Mouse (Mus musculus) limb, embryonic 15.5 days (tissue): Measurements from ENCODE around the gene Gm42674. TPM values are rescaled to one million over a fixed set of nuclear protein-coding genes. Genes with fewer than 3 reads are reported as not detected.
A peak's percentile ranks its signal among the peaks of the same experiment; 100 is the strongest.

Source experiments
- ATAC-seq: fragments of 200-750 bp; cut with Nextera tagmentation; 2 replicates; pipeline ENCODE4 v1.8.0; 2017; ENCODE audit warnings: low read depth, moderate TSS enrichment; ENCODE audit not compliant: insufficient number of reproducible peaks, low FRiP score, low TSS enrichment
- H3K27ac ChIP-seq: fragments of 300-500 bp; sonication (generic); 2 replicates; pipeline ENCODE4 v1.5.1; 2015; ENCODE audit warnings: moderate library complexity, mild to moderate bottlenecking, inconsistent platforms
- H3K27me3 ChIP-seq: fragments of 300-500 bp; sonication (generic); 2 replicates; pipeline ENCODE4 v1.6.1; 2015; ENCODE audit warnings: inconsistent platforms
- H3K36me3 ChIP-seq: fragments of 300-500 bp; sonication (generic); 2 replicates; pipeline ENCODE4 v1.6.1; 2015; ENCODE audit warnings: inconsistent platforms
- H3K4me1 ChIP-seq: fragments of 300-500 bp; sonication (generic); 2 replicates; pipeline ENCODE4 v1.6.1; 2015; ENCODE audit warnings: inconsistent platforms
- H3K4me2 ChIP-seq: fragments of 300-500 bp; sonication (generic); 2 replicates; pipeline ENCODE4 v1.6.1; 2015; ENCODE audit warnings: mild to moderate bottlenecking, inconsistent platforms
- H3K4me3 ChIP-seq: fragments of 300-500 bp; sonication (generic); 2 replicates; pipeline ENCODE4 v1.5.1; 2015; ENCODE audit warnings: mild to moderate bottlenecking, inconsistent platforms
- H3K9ac ChIP-seq: fragments of 300-500 bp; sonication (generic); 2 replicates; pipeline ENCODE4 v1.6.1; 2015; ENCODE audit warnings: inconsistent platforms
- H3K9me3 ChIP-seq: fragments of 300-500 bp; sonication (generic); 2 replicates; pipeline ENCODE4 v1.6.1; 2016; ENCODE audit warnings: inconsistent platforms
- WGBS: fragments of 180-500 bp; shearing (Covaris S2); methylation state at CpG from one replicate; pipeline ENCODE4 v1.1.7; 2015; 5-methylcytosine and 5-hydroxymethylcytosine counted together
- polyA plus RNA-seq: library from polyadenylated mRNA; unstranded; fragments of >200 nt; fragmentation: Nextera tagmentation; extraction: Ambion mirVana; gene quantifications from 2 replicates; pipeline ENCODE4 v1.2.1, GENCODE M21; 2015

Gm42674 gene
- polyA plus RNA-seq, 1 experiment from 2014 or later, result not detected

- no peak for ATAC-seq
- Histone ChIP-seq H3K9me3 (no peaks in the 10 kb centered on the region), H3K4me2 (no peak overlapping the region), H3K4me3 (no peak overlapping the region), H3K9ac (no peak overlapping the region), H3K4me1 (peaks cover 39% of the 10 kb centered on the region), H3K36me3 (no peaks in the 10 kb centered on the region), H3K27me3 (no peaks in the 10 kb centered on the region), H3K27ac (0 out of 2 replicates have a peak overlapping the region, but pooled peaks have one; percentile 39)
- 56% methylated on average over 6 of the region's 6 CpGs for WGBS
These were observed 1.7 kb upstream of the Gm42674 start for GRCm38 (mm10) chr3:90600036-90600435.

GRCm38 (mm10) chr3:90600458-90601195 lies 1.1 kb upstream of the Gm42674 start:
- Histone ChIP-seq H3K4me3 (no peak overlapping the region), H3K27ac (peak overlapping the region; percentile 39; the same call in 1 of the 2 replicates), H3K4me2 (no peak overlapping the region), H3K36me3 (no peaks in the 10 kb centered on the region), H3K4me1 (peaks cover 45% of the 10 kb centered on the region), H3K9me3 (no peaks in the 10 kb centered on the region), H3K9ac (no peak overlapping the region), H3K27me3 (no peaks in the 10 kb centered on the region)
- no peak for ATAC-seq
- 70% methylated on average over 8 of the region's 8 CpGs for WGBS

- WGBS, result 22% methylated on average over 3 of the region's 3 CpGs
- Histone ChIP-seq H3K27me3 (no peaks in the 10 kb centered on the region), H3K27ac (peak within 1 kb of the TSS; percentile 91), H3K4me2 (no peak within 1 kb of the TSS), H3K9me3 (no peaks in the 10 kb centered on the region), H3K4me1 (peaks cover 60% of the 10 kb centered on the region), H3K9ac (no peak within 1 kb of the TSS), H3K4me3 (no peak within 1 kb of the TSS), H3K36me3 (no peaks in the 10 kb centered on the region)
- ATAC-seq, result peak; percentile 54; the same call in 1 of the 2 replicates
These were observed 1.9 kb downstream of the Gm42674 start, which contains the start of gene S100a4 for GRCm38 (mm10) chr3:90603623-90604022. Gene S100a4, plus strand, starts transcription at chr3:90603771.

GRCm38 (mm10) chr3:90604416-90604815 lies 2.7 kb downstream of the Gm42674 start:
- WGBS, result 3% methylated on average over 4 of the region's 4 CpGs
- ATAC-seq, result peak; percentile 64

GRCm38 (mm10) chr3:90605049-90605448 lies 3.3 kb downstream of the Gm42674 start:
- WGBS, result 72% methylated on average over 3 of the region's 3 CpGs
- ATAC-seq, result no peak

More at GRCm38 (mm10) chr3:90604416-90604815, 2.7 kb downstream of the Gm42674 start:
- no peaks in the 10 kb centered on the region for H3K9me3 ChIP-seq
- no peak overlapping the region for H3K4me3 ChIP-seq
- H3K4me1 ChIP-seq, result peaks cover 60% of the 10 kb centered on the region
- peak overlapping the region; percentile 91 for H3K27ac ChIP-seq
- no peaks in the 10 kb centered on the region for H3K36me3 ChIP-seq
- H3K9ac ChIP-seq, result no peak overlapping the region
- no peaks in the 10 kb centered on the region for H3K27me3 ChIP-seq
- H3K4me2 ChIP-seq, result no peak overlapping the region

GRCm38 (mm10) chr3:90605736-90606135 lies 4.0 kb downstream of the Gm42674 start:
- H3K27ac ChIP-seq, result peak overlapping the region; percentile 91
- peaks cover 51% of the 10 kb centered on the region for H3K4me1 ChIP-seq
- H3K9ac ChIP-seq, result no peak overlapping the region
- H3K27me3 ChIP-seq, result no peaks in the 10 kb centered on the region
- WGBS, result 45% methylated on average over 2 of the region's 2 CpGs
- H3K4me2 ChIP-seq, result no peak overlapping the region
- no peaks in the 10 kb centered on the region for H3K9me3 ChIP-seq
- H3K4me3 ChIP-seq, result no peak overlapping the region
- H3K36me3 ChIP-seq, result no peaks in the 10 kb centered on the region
- no peak for ATAC-seq

More at GRCm38 (mm10) chr3:90605049-90605448, 3.3 kb downstream of the Gm42674 start:
- Histone ChIP-seq H3K27ac (peak overlapping the region; percentile 91), H3K4me2 (no peak overlapping the region), H3K4me1 (peaks cover 58% of the 10 kb centered on the region), H3K9ac (no peak overlapping the region), H3K27me3 (no peaks in the 10 kb centered on the region), H3K9me3 (no peaks in the 10 kb centered on the region), H3K36me3 (no peaks in the 10 kb centered on the region), H3K4me3 (no peak overlapping the region)

- no peaks in the 10 kb centered on the region for H3K36me3 ChIP-seq
- no peak overlapping the region for H3K9ac ChIP-seq
- no peaks in the 10 kb centered on the region for H3K9me3 ChIP-seq
- H3K4me3 ChIP-seq, result no peak overlapping the region
- H3K4me2 ChIP-seq, result no peak overlapping the region
- no peaks in the 10 kb centered on the region for H3K27me3 ChIP-seq
- H3K27ac ChIP-seq, result peak overlapping the region; percentile 91
- peak; percentile 62; the same call in 1 of the 2 replicates for ATAC-seq
- peaks cover 46% of the 10 kb centered on the region for H3K4me1 ChIP-seq
- whole genome bisulfite sequencing, result 55% methylated on average over 6 of the region's 6 CpGs
These were observed 4.5 kb downstream of the Gm42674 start for GRCm38 (mm10) chr3:90606185-90606584.

GRCm38 (mm10) chr3:90607361-90607760 lies 5.7 kb downstream of the Gm42674 start:
- peaks cover 39% of the 10 kb centered on the region for H3K4me1 ChIP-seq
- no peak overlapping the region for H3K4me2 ChIP-seq
- H3K36me3 ChIP-seq, result no peaks in the 10 kb centered on the region
- H3K4me3 ChIP-seq, result no peak overlapping the region
- no peak overlapping the region for H3K9ac ChIP-seq
- H3K9me3 ChIP-seq, result no peaks in the 10 kb centered on the region
- peak overlapping the region; percentile 57 for H3K27ac ChIP-seq
- no peaks in the 10 kb centered on the region for H3K27me3 ChIP-seq
- ATAC-seq, result no peak
- 82% methylated on average over 3 of the region's 3 CpGs for WGBS

- WGBS, result 61% methylated on average over 3 of the region's 3 CpGs
- Histone ChIP-seq H3K9me3 (no peaks in the 10 kb centered on the region), H3K4me2 (no peak within 1 kb of the TSS), H3K27me3 (no peaks in the 10 kb centered on the region), H3K4me3 (no peak within 1 kb of the TSS), H3K4me1 (peaks cover 43% of the 10 kb centered on the region), H3K36me3 (no peaks in the 10 kb centered on the region), H3K9ac (no peak within 1 kb of the TSS), H3K27ac (peak within 1 kb of the TSS; percentile 57)
- ATAC-seq, result no peak
These were observed 6.5 kb downstream of the Gm42674 start, which contains the start of gene S100a5 for GRCm38 (mm10) chr3:90608223-90608622. Gene S100a5, plus strand, starts transcription at chr3:90608523.

- Histone ChIP-seq H3K4me1 (peaks cover 45% of the 10 kb centered on the region), H3K36me3 (no peaks in the 10 kb centered on the region), H3K9me3 (no peaks in the 10 kb centered on the region), H3K4me3 (no peak overlapping the region), H3K9ac (no peak overlapping the region), H3K4me2 (no peak overlapping the region), H3K27ac (no peak overlapping the region), H3K27me3 (no peaks in the 10 kb centered on the region)
- no peak for ATAC-seq
These were observed 7.4 kb downstream of the Gm42674 start for GRCm38 (mm10) chr3:90609102-90609501.

GRCm38 (mm10) chr3:90611494-90611893 lies 9.8 kb downstream of the Gm42674 start:
- no peaks in the 10 kb centered on the region for H3K9me3 ChIP-seq
- no peak overlapping the region for H3K9ac ChIP-seq
- no peaks in the 10 kb centered on the region for H3K27me3 ChIP-seq
- H3K4me3 ChIP-seq, result no peak overlapping the region
- H3K4me2 ChIP-seq, result no peak overlapping the region
- WGBS, result 88% methylated on average over 3 of the region's 3 CpGs
- H3K27ac ChIP-seq, result no peak overlapping the region
- no peaks in the 10 kb centered on the region for H3K36me3 ChIP-seq
- no peak for ATAC-seq
- H3K4me1 ChIP-seq, result peaks cover 39% of the 10 kb centered on the region

GRCm38 (mm10) chr3:90612061-90612460 lies 10.4 kb downstream of the Gm42674 start:
- ATAC-seq, result no peak
- H3K4me3 ChIP-seq, result no peak overlapping the region
- no peak overlapping the region for H3K9ac ChIP-seq
- H3K27ac ChIP-seq, result no peak overlapping the region
- H3K9me3 ChIP-seq, result no peaks in the 10 kb centered on the region
- no peaks in the 10 kb centered on the region for H3K36me3 ChIP-seq
- H3K4me2 ChIP-seq, result no peak overlapping the region
- WGBS, result 68% methylated on average over 4 of the region's 4 CpGs
- H3K27me3 ChIP-seq, result no peaks in the 10 kb centered on the region
- peaks cover 39% of the 10 kb centered on the region for H3K4me1 ChIP-seq
